Mouse (Mus musculus) intestine, embryonic 15.5 days (tissue): ENCODE results near the gene Gse1. TPM values are rescaled to one million over a fixed set of nuclear protein-coding genes. Genes with fewer than 3 reads are reported as not detected.
A peak's percentile ranks its signal among the peaks of the same experiment; 100 is the strongest.

ENCODE experiments used
- ATAC-seq: fragments of 200-750 bp; cut with Nextera tagmentation; 2 replicates; pipeline ENCODE4 v1.8.0; 2017; ENCODE audit warnings: moderate TSS enrichment, moderate library complexity
- H3K27ac ChIP-seq: fragments of 300-500 bp; sonication (generic); 2 replicates; pipeline ENCODE4 v1.5.1; 2015; ENCODE audit warnings: mild to moderate bottlenecking, inconsistent platforms
- H3K27me3 ChIP-seq: fragments of 300-500 bp; sonication (generic); replicated peaks from 2 replicates; pipeline ENCODE4 v1.6.1; 2015; ENCODE audit warnings: inconsistent platforms
- H3K36me3 ChIP-seq: fragments of 300-500 bp; sonication (generic); 2 replicates; pipeline ENCODE4 v1.6.1; 2015; ENCODE audit warnings: inconsistent platforms
- H3K4me1 ChIP-seq: fragments of 300-500 bp; sonication (generic); replicated peaks from 2 replicates; pipeline ENCODE4 v1.6.1; 2015; ENCODE audit warnings: inconsistent platforms
- H3K4me2 ChIP-seq: fragments of 300-500 bp; sonication (generic); replicated peaks from 2 replicates; pipeline ENCODE4 v1.6.1; 2015; ENCODE audit warnings: mild to moderate bottlenecking, inconsistent platforms
- H3K4me3 ChIP-seq: fragments of 300-500 bp; sonication (generic); replicated peaks from 2 replicates; pipeline ENCODE4 v1.5.1; 2015; ENCODE audit warnings: inconsistent platforms
- H3K9ac ChIP-seq: fragments of 300-500 bp; sonication (generic); 2 replicates; pipeline ENCODE4 v1.6.1; 2015; ENCODE audit warnings: inconsistent platforms
- H3K9me3 ChIP-seq: fragments of 300-500 bp; sonication (generic); 2 replicates; pipeline ENCODE4 v1.6.1; 2016; ENCODE audit warnings: inconsistent platforms
- WGBS: fragments of 180-500 bp; shearing (Covaris S2); methylation state at CpG from one replicate; pipeline ENCODE4 v1.1.7; 2015; 5-methylcytosine and 5-hydroxymethylcytosine counted together
- polyA plus RNA-seq: library from polyadenylated mRNA; unstranded; fragments of >200 nt; fragmentation: Nextera tagmentation; extraction: Ambion mirVana; gene quantifications from 2 replicates; pipeline ENCODE4 v1.2.1, GENCODE M21; 2015

Gene Gse1
- polyA plus RNA-seq, 1 experiment from 2014 or later = 7.9 TPM

- 0 out of 2 replicates have a peak, but pooled peaks cover 5% of the 10 kb centered on the region for H3K36me3 ChIP-seq
- 30% methylated on average over 11 of the region's 11 CpGs for WGBS
- H3K9me3 ChIP-seq = no peaks in the 10 kb centered on the region
- H3K9ac ChIP-seq = peak overlapping the region; percentile 6; the same call in 1 of the 2 replicates
- no peaks in the 10 kb centered on the region for H3K27me3 ChIP-seq
- peak overlapping the region; percentile 47 for H3K4me2 ChIP-seq
- 0 out of 2 replicates have a peak, but pooled peaks have one; percentile 15 for ATAC-seq
- H3K4me1 ChIP-seq = peaks cover 63% of the 10 kb centered on the region
- H3K27ac ChIP-seq = peak overlapping the region; percentile 56; the same call in 1 of the 2 replicates
- no peak overlapping the region for H3K4me3 ChIP-seq
These were observed 321.7 kb downstream of the Gse1 start for GRCm38 (mm10) chr8:120549922-120550321.

GRCm38 (mm10) chr8:120550430-120550829 is 322.2 kb downstream of the Gse1 start:
- no peak for ATAC-seq
- H3K4me2 ChIP-seq = no peak overlapping the region
- peak overlapping the region; percentile 55; the same call in 1 of the 2 replicates for H3K27ac ChIP-seq
- H3K27me3 ChIP-seq = no peaks in the 10 kb centered on the region
- peaks cover 62% of the 10 kb centered on the region for H3K4me1 ChIP-seq
- H3K4me3 ChIP-seq = no peak overlapping the region
- no peaks in the 10 kb centered on the region for H3K9me3 ChIP-seq
- H3K36me3 ChIP-seq = 0 out of 2 replicates have a peak, but pooled peaks cover 5% of the 10 kb centered on the region
- WGBS = 41% methylated on average over 12 of the region's 12 CpGs
- H3K9ac ChIP-seq = peak overlapping the region; percentile 6; the same call in 1 of the 2 replicates

- Histone ChIP-seq H3K4me1 (peaks cover 62% of the 10 kb centered on the region), H3K9me3 (no peaks in the 10 kb centered on the region), H3K9ac (no peak overlapping the region), H3K27me3 (no peaks in the 10 kb centered on the region), H3K36me3 (0 out of 2 replicates have a peak, but pooled peaks cover 5% of the 10 kb centered on the region), H3K4me2 (no peak overlapping the region), H3K4me3 (no peak overlapping the region), H3K27ac (peak overlapping the region; percentile 55; the same call in 1 of the 2 replicates)
- no peak for ATAC-seq
- 81% methylated on average over 11 of the region's 11 CpGs for WGBS
These were observed 322.9 kb downstream of the Gse1 start for GRCm38 (mm10) chr8:120550937-120551676.

GRCm38 (mm10) chr8:120551677-120551980 is 323.4 kb downstream of the Gse1 start:
- ATAC-seq = no peak
- H3K4me2 ChIP-seq = no peak overlapping the region
- no peak overlapping the region for H3K27ac ChIP-seq
- H3K9me3 ChIP-seq = no peaks in the 10 kb centered on the region
- 82% methylated on average over 3 of the region's 3 CpGs for WGBS
- H3K4me3 ChIP-seq = no peak overlapping the region
- H3K4me1 ChIP-seq = peaks cover 64% of the 10 kb centered on the region
- H3K9ac ChIP-seq = no peak overlapping the region
- H3K36me3 ChIP-seq = 0 out of 2 replicates have a peak, but pooled peaks cover 5% of the 10 kb centered on the region
- H3K27me3 ChIP-seq = no peaks in the 10 kb centered on the region

GRCm38 (mm10) chr8:120552509-120552908 is 324.3 kb downstream of the Gse1 start:
- ATAC-seq = no peak

GRCm38 (mm10) chr8:120553441-120554123 is 325.3 kb downstream of the Gse1 start:
- H3K4me1 ChIP-seq = peaks cover 56% of the 10 kb centered on the region
- 88% methylated on average over 24 of the region's 24 CpGs for WGBS
- no peaks in the 10 kb centered on the region for H3K27me3 ChIP-seq
- no peak overlapping the region for H3K4me3 ChIP-seq
- H3K9me3 ChIP-seq = no peaks in the 10 kb centered on the region
- no peak for ATAC-seq
- no peak overlapping the region for H3K9ac ChIP-seq
- no peak overlapping the region for H3K27ac ChIP-seq
- no peak overlapping the region for H3K4me2 ChIP-seq
- 0 out of 2 replicates have a peak, but pooled peaks cover 5% of the 10 kb centered on the region for H3K36me3 ChIP-seq

More at GRCm38 (mm10) chr8:120552509-120552908, 324.3 kb downstream of the Gse1 start:
- 82% methylated on average over 11 of the region's 11 CpGs for WGBS
- Histone ChIP-seq H3K36me3 (0 out of 2 replicates have a peak, but pooled peaks cover 5% of the 10 kb centered on the region), H3K9ac (no peak overlapping the region), H3K4me1 (peaks cover 64% of the 10 kb centered on the region), H3K27me3 (no peaks in the 10 kb centered on the region), H3K4me3 (no peak overlapping the region), H3K4me2 (no peak overlapping the region), H3K27ac (no peak overlapping the region), H3K9me3 (no peaks in the 10 kb centered on the region)

- no peak overlapping the region for H3K27ac ChIP-seq
- H3K4me3 ChIP-seq = no peak overlapping the region
- peaks cover 51% of the 10 kb centered on the region for H3K4me1 ChIP-seq
- ATAC-seq = no peak
- no peaks in the 10 kb centered on the region for H3K9me3 ChIP-seq
- 0 out of 2 replicates have a peak, but pooled peaks cover 5% of the 10 kb centered on the region for H3K36me3 ChIP-seq
- H3K27me3 ChIP-seq = no peaks in the 10 kb centered on the region
- no peak overlapping the region for H3K9ac ChIP-seq
- 91% methylated on average over 18 of the region's 18 CpGs for WGBS
- H3K4me2 ChIP-seq = no peak overlapping the region
These were observed 326.3 kb downstream of the Gse1 start for GRCm38 (mm10) chr8:120554466-120555039.

GRCm38 (mm10) chr8:120556198-120556892 is 328.1 kb downstream of the Gse1 start:
- peak overlapping the region; percentile 40; the same call in 1 of the 2 replicates for H3K27ac ChIP-seq
- ATAC-seq = no peak
- H3K4me1 ChIP-seq = peaks cover 36% of the 10 kb centered on the region
- no peaks in the 10 kb centered on the region for H3K27me3 ChIP-seq
- 63% methylated on average over 20 of the region's 20 CpGs for WGBS
- H3K9ac ChIP-seq = no peak overlapping the region
- H3K36me3 ChIP-seq = 0 out of 2 replicates have a peak, but pooled peaks cover 5% of the 10 kb centered on the region
- no peak overlapping the region for H3K4me3 ChIP-seq
- no peaks in the 10 kb centered on the region for H3K9me3 ChIP-seq
- no peak overlapping the region for H3K4me2 ChIP-seq

GRCm38 (mm10) chr8:120557170-120557965 is 329.1 kb downstream of the Gse1 start:
- Histone ChIP-seq H3K27ac (no peak overlapping the region), H3K9ac (no peak overlapping the region)
- no peak for ATAC-seq

GRCm38 (mm10) chr8:120558162-120558561 is 329.9 kb downstream of the Gse1 start:
- H3K27ac ChIP-seq = 0 out of 2 replicates have a peak overlapping the region, but pooled peaks have one; percentile 11
- no peaks in the 10 kb centered on the region for H3K9me3 ChIP-seq
- H3K27me3 ChIP-seq = no peaks in the 10 kb centered on the region
- no peak overlapping the region for H3K4me2 ChIP-seq
- H3K4me1 ChIP-seq = peaks cover 41% of the 10 kb centered on the region
- H3K4me3 ChIP-seq = no peak overlapping the region
- WGBS = 73% methylated on average over 4 of the region's 4 CpGs
- no peak overlapping the region for H3K9ac ChIP-seq
- H3K36me3 ChIP-seq = 0 out of 2 replicates have a peak, but pooled peaks cover 5% of the 10 kb centered on the region
- ATAC-seq = no peak

More at GRCm38 (mm10) chr8:120557170-120557965, 329.1 kb downstream of the Gse1 start:
- H3K27me3 ChIP-seq = no peaks in the 10 kb centered on the region
- H3K9me3 ChIP-seq = no peaks in the 10 kb centered on the region
- WGBS = 71% methylated on average over 15 of the region's 15 CpGs
- H3K36me3 ChIP-seq = 0 out of 2 replicates have a peak, but pooled peaks cover 5% of the 10 kb centered on the region
- no peak overlapping the region for H3K4me3 ChIP-seq
- no peak overlapping the region for H3K4me2 ChIP-seq
- peaks cover 33% of the 10 kb centered on the region for H3K4me1 ChIP-seq

- H3K4me1 ChIP-seq = peaks cover 56% of the 10 kb centered on the region
- no peak overlapping the region for H3K27ac ChIP-seq
- H3K9me3 ChIP-seq = no peaks in the 10 kb centered on the region
- no peak overlapping the region for H3K4me3 ChIP-seq
- ATAC-seq = no peak
- 0 out of 2 replicates have a peak, but pooled peaks cover 2% of the 10 kb centered on the region for H3K36me3 ChIP-seq
- H3K9ac ChIP-seq = no peak overlapping the region
- no peak overlapping the region for H3K4me2 ChIP-seq
- H3K27me3 ChIP-seq = no peaks in the 10 kb centered on the region
- WGBS = 58% methylated on average over 11 of the region's 11 CpGs
These were observed 331.4 kb downstream of the Gse1 start for GRCm38 (mm10) chr8:120559654-120560053.
